Mouse (Mus musculus): ENCODE data around the gene Acp2.

- TF ChIP-seq CTCF (IDR thresholded peaks at IDR 0.05; ENCODE audit: control insufficient read depth, insufficient read depth, insufficient read length) (no peak), MYOG (IDR thresholded peaks at IDR 0.05; ENCODE audit: control insufficient read depth, extremely low read depth, insufficient read length) (no peak), MYOD1 (IDR thresholded peaks at IDR 0.05; ENCODE audit: control insufficient read depth, insufficient read length, low read depth) (no peak), USF1 (IDR thresholded peaks at IDR 0.05; ENCODE audit: low read depth) (no peak)
Observed at GRCm38 (mm10) chr2:91186208-91186607, 16.5 kb upstream of the Acp2 start.

Measured in C2C12 (cell line).